Mouse (Mus musculus) layer of hippocampus, postnatal 14 days (tissue): ENCODE results near the gene Wapl. TPM values are rescaled to one million over a fixed set of nuclear protein-coding genes. Genes with fewer than 3 reads are reported as not detected.

ENCODE experiments used
- DNase-seq, 2 experiments: peaks; one replicate each; pipeline ENCODE4 v3.0.0; 2021 to 2022; ENCODE audit warnings: low spot score in 2 of 2, mixed read lengths in 1 of 2
- long read RNA-seq, 2 experiments: library from polyadenylated mRNA; stranded (forward); transcript quantifications; one replicate each; pipeline ENCODE4 v2.0.0; 2021
- total RNA-seq, 2 experiments: library from RNA; stranded (reverse); gene quantifications; 2 replicates each; pipeline ENCODE4 v1.2.3; 2021

Gene Wapl
- total RNA-seq, result 10 to 100 TPM; 46.1 to 47.0 TPM
- long read RNA-seq, experiment 1, full-length matches to known transcripts, result 9 of 15 reads
- long read RNA-seq, experiment 1, partial matches to known transcripts, result 6 of 15 reads
- long read RNA-seq, experiment 1, other reads (novel, unspliced or antisense), result 0 of 15 reads
- long read RNA-seq, experiment 2, full-length matches to known transcripts, result 5 of 13 reads
- long read RNA-seq, experiment 2, partial matches to known transcripts, result 4 of 13 reads
- long read RNA-seq, experiment 2, other reads (novel, unspliced or antisense), result 4 of 13 reads

DNA sequence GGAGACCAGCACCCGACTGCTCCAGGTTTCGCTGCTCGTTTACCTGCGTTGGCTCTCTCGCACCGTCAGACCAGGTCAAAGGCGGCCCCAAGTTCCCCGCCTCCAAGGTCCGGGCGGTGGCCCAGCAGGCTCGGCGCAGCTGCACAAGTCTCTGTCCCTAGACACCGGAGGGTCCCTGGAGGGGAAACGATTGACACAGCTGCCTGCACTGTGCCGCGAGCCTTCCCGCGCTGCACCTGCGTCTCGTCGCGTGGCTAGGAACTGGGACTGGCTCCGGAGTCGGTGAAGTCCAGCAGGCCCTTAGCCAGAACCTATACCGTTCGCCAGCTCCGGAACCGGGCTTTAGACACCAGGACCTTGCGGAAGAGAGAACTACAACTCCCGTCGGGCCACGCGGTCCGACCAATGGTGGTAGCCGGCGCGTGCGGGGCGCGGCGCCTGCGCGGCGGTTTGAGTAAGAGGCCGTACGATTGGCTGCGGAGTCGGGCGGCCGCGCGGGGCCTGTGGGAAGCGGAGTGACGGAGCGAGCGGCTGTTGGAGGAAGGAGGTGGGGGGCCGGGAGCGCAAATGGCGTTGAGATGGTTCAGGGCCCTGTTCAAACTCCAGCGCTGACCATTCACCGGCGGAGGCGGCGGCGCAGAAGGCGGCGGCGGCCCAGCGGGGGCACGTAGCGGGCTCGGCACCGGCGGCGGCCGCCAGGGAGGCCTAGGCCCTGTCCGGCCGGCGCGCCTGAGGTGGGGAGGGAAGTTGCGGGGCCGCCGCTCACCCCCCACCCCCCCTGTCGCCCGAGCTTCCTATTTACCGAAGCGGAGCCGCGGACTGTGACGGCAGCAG lies at the start of gene Wapl:
TSS of gene Wapl (plus strand) at position 534 of the 834 bp plus-strand sequence.
- peak; percentile 94 to 98 for DNase-seq

- DNase-seq, result no peak
These were observed 46.9 kb upstream of the Wapl start for GRCm38 (mm10) chr14:34626824-34627223.

GRCm38 (mm10) chr14:34632722-34633448 lies 40.8 kb upstream of the Wapl start:
- no peak for DNase-seq

- DNase-seq, result no peak
These were observed 38.5 kb upstream of the Wapl start for GRCm38 (mm10) chr14:34635192-34635591.

DNA sequence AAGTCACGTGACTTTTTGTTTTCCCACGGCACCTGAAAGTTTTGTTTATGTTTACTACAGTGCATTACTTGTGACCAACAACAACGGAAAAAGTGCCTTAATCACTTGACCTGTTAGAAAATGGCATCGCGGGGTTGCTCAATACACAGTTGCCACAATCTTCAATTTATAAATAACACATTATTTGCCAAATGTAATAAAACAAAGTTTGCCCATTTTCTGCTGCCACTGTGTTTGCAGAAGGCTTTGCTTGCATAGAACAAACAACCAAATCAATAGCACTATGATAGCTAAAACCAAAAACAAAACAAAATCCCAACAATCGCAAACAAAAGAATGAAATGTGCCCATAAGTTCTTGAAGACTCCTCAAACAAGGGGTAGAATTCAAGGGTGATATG lies 38.0 kb upstream of the Wapl start:
- DNase-seq, result no peak

DNA sequence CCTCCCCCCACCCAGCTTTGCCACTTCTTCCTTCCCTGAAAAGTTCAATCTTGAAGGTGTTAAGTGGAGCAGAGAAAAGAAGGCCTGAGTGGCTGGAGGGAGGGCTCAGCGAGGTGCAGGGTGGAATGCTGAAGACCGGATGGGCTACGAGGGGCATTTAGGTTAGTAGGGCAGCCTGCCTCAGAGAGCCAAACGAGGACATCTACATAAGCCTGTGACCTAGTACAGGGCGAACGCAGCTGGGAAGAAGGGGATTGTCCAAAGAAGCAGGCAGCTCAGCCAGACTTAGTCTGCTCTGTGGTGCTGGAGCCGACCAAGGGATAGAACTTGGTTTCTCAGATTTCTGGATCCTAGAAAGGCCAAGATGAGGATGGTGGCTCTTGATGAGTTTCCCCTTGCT lies 29.6 kb upstream of the Wapl start:
- no peak for DNase-seq

DNA sequence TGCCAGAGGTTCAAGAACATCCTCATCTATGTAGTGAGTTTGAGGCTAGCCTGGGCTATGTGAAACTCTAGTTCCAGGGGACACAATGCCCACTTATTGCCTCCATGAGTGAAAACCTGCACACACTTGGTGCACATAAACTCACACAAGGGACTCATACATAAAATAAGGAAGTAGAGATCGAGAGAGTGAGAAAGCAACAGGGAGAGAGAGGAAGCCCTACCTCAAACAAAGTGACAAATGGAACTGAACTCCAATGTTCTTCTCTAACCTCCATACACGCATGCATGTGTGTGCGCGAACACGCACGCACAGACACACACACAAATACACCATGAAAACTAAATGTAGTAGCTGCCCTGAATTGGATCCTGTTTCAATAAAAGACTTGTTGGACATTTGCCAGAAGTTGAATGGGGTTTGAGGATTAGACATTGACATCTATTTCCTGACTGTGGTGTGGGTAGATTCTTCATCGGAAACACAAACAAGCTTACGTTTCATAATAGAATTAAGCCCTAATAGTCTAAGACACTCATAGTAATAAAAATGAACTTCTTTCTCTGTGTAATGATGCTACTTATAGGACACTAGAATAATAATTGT lies 25.8 kb upstream of the Wapl start:
- DNase-seq, result no peak

DNA sequence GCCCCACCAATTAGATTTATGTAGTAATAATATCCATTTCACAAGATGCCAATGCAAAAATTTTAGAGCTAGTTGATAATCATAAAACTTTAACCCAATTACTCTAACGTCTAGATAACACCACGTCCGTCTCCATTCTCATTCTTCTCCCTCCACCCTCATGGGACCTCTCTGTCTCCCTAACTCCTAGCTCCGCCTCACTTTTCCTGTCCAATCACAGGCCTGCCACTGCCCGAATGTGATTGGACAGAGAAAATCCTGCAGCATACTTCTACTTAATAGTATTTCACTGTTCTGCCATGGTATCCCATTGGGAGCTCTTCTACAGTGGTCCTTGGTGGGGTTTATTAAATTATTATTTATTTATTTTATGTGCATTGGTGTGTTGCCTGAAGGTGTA lies 16.6 kb upstream of the Wapl start:
- DNase-seq, result no peak

- no peak for DNase-seq
These were observed 13.4 kb upstream of the Wapl start for GRCm38 (mm10) chr14:34660351-34660787.

GRCm38 (mm10) chr14:34660788-34661591 lies 12.7 kb upstream of the Wapl start:
- DNase-seq, result no peak

GRCm38 (mm10) chr14:34661621-34662477 lies 11.9 kb upstream of the Wapl start:
- no peak for DNase-seq

- no peak for DNase-seq
These were observed 11.3 kb upstream of the Wapl start for GRCm38 (mm10) chr14:34662478-34662826.

DNA sequence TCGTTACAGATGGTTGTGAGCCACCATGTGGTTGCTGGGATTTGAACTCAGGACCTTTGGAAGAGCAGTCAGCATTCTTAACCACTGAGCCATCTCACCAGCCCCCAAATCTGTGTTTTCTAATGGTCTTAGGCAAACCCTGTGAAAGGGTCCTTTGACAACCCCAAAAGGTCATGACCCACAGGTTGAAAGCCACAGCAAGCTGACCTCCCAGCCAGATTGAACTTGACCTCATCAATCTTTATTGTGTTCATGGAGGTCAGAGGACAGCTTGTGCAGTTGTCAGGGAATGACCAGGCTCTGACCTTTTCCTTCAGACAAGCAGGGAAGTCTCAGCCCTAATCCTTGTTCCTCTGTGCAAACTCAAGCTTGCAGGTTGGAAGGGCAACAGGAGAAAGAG lies 10.3 kb upstream of the Wapl start:
- DNase-seq, result no peak

DNA sequence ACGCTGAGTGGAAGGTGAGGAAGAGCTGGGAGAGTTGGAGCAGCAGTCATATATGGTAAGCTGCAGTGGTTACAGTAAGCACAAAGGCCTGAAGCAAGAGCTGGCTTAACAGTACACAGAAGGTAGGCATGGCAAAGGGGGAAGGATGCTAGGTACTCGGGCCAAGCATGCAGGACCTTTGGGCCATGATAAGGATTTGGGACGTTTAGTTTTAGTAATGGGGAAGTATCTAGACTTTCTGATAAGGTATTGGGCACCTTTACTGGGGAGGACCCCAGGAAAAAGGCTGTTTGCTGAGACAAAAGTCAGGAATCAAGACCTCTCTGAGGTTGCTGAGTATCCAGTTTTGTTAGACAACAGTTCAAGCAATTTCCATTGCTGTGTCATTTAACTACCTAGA lies 4.6 kb upstream of the Wapl start:
- no peak for DNase-seq

- no peak for DNase-seq
These were observed 3.5 kb upstream of the Wapl start for GRCm38 (mm10) chr14:34670256-34670655.

DNA sequence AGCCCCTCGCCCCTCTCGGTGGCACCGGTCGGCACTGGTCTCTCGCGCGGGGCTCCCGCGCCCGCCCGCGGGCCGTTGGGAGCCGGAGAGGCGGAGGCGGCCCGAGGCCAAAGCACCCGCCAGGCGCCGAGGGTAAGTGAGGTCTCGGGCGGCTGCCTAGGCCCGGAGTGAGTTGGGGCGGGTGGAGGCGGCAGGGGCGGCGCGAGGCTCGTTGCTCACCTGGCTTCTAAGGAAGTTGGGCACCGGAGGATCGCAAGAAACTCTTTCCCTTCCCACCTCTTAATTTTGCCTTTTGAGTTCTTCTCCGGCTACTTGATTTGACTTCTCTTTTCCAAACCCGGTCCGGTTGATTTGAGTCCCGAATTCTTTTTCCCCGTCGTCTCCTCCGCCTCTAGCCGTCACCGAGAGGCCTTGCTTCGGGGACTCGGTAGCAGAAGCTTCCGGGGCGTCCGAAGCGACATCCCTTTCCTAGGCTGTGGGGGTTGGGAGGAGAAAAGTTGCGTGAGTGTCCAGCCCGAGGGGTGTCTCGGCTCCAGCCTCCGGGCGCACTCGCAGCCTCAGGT lies 582 bp downstream of the Wapl start:
- peak; percentile 23 to 40 for DNase-seq

- DNase-seq, result no peak
These were observed 1.2 kb downstream of the Wapl start for GRCm38 (mm10) chr14:34674932-34675331.

- no peak for DNase-seq
These were observed 1.7 kb downstream of the Wapl start for GRCm38 (mm10) chr14:34675347-34675865.

- no peak for DNase-seq
These were observed 7.1 kb downstream of the Wapl start for GRCm38 (mm10) chr14:34680815-34681214.
